Mouse (Mus musculus) limb, embryonic 14.5 days (tissue): ENCODE results near the gene Mtus2. TPM values are rescaled to one million over a fixed set of nuclear protein-coding genes. Genes with fewer than 3 reads are reported as not detected.
"Not testable (repeated sequence)": the region's sequence is repeated elsewhere in the genome, so short reads cannot be mapped to it uniquely, and the experiment has no call there.

Experiments used
- ATAC-seq: fragments of 200-750 bp; cut with Nextera tagmentation; 2 replicates; pipeline ENCODE4 v1.8.0; 2017; ENCODE audit warnings: low read depth, moderate number of reproducible peaks, moderate TSS enrichment; ENCODE audit not compliant: low FRiP score
- DNase-seq: peaks from one replicate; pipeline ENCODE4 v3.0.0-alpha.2; 2015; ENCODE audit warnings: low spot score
- H3K27ac ChIP-seq: fragments of 300-500 bp; sonication (generic); replicated peaks from 2 replicates; pipeline ENCODE4 v1.5.1; 2014; ENCODE audit warnings: low read depth, mild to moderate bottlenecking, low read length, moderate library complexity, mixed read lengths
- H3K27me3 ChIP-seq: fragments of 300-500 bp; sonication (generic); 2 replicates; pipeline ENCODE4 v1.6.1; 2014; ENCODE audit warnings: low read length, mixed read lengths; ENCODE audit not compliant: control insufficient read depth, insufficient read depth
- H3K36me3 ChIP-seq: fragments of 300-500 bp; sonication (generic); 2 replicates; pipeline ENCODE4 v1.6.1; 2014; ENCODE audit warnings: mild to moderate bottlenecking, low read length, moderate library complexity, mixed read lengths; ENCODE audit not compliant: control insufficient read depth, insufficient read depth
- H3K4me1 ChIP-seq: fragments of 300-500 bp; sonication (generic); 2 replicates; pipeline ENCODE4 v1.6.1; 2014; ENCODE audit warnings: antibody characterized with exemption, low read length, mixed read lengths; ENCODE audit not compliant: control insufficient read depth, insufficient read depth
- H3K4me2 ChIP-seq: fragments of 300-500 bp; sonication (generic); replicated peaks from 2 replicates; pipeline ENCODE4 v1.6.1; 2014; ENCODE audit warnings: low read depth, mild to moderate bottlenecking, low read length, moderate library complexity; ENCODE audit not compliant: severe bottlenecking
- H3K4me3 ChIP-seq: fragments of 300-500 bp; sonication (generic); replicated peaks from 2 replicates; pipeline ENCODE4 v1.5.1; 2014; ENCODE audit warnings: low read length
- H3K9ac ChIP-seq: fragments of 300-500 bp; sonication (generic); 2 replicates; pipeline ENCODE4 v1.6.1; 2014; ENCODE audit warnings: mild to moderate bottlenecking, low read depth, low read length, moderate library complexity; ENCODE audit not compliant: severe bottlenecking
- H3K9me3 ChIP-seq: fragments of 300-500 bp; sonication (generic); 2 replicates; pipeline ENCODE4 v1.6.1; 2016; ENCODE audit warnings: low read length; ENCODE audit not compliant: control insufficient read depth
- POLR2A ChIP-seq: fragments of 200-500 bp; IDR thresholded peaks from 2 replicates; pipeline ENCODE4 v1.8.0; 2012; ENCODE audit warnings: inconsistent platforms, mild to moderate bottlenecking, moderate library complexity, borderline replicate concordance; ENCODE audit not compliant: insufficient read depth, insufficient read length; ENCODE audit errors: extremely low read depth
- WGBS: fragments of 180-500 bp; shearing (Covaris S2); extraction: QIAGEN DNeasy Blood & Tissue Kit; methylation state at CpG from one replicate; pipeline ENCODE4 v1.1.7; 2014; 5-methylcytosine and 5-hydroxymethylcytosine counted together
- polyA plus RNA-seq, 2 experiments: library from polyadenylated mRNA; depleted of rRNA in 1 of 2; stranded (reverse) in 1 of 2; unstranded in 1 of 2; fragments of >200 nt; fragmentation: Nextera tagmentation in 1 of 2; extraction: Ambion mirVana in 1 of 2; gene quantifications; 2 replicates each; pipeline versions ENCODE4 v1.2.1 to v1.2.3; 2012 to 2014

The Mtus2 gene
- polyA plus RNA-seq, 2 experiments, result 3.2 to 5.5 TPM

- H3K9ac ChIP-seq, result no peak overlapping the region
- no peaks in the 10 kb centered on the region for H3K4me1 ChIP-seq
- no peaks in the 10 kb centered on the region for H3K9me3 ChIP-seq
- ATAC-seq, result no peak
- TF ChIP-seq POLR2A, result no peak
- no peak overlapping the region for H3K4me3 ChIP-seq
- 64% methylated on average over 4 of the region's 4 CpGs for WGBS
- H3K4me2 ChIP-seq, result no peak overlapping the region
- DNase-seq, result no peak
- H3K27ac ChIP-seq, result no peak overlapping the region
- no peaks in the 10 kb centered on the region for H3K27me3 ChIP-seq
- no peaks in the 10 kb centered on the region for H3K36me3 ChIP-seq
These were observed 218.8 kb downstream of the Mtus2 start for GRCm38 (mm10) chr5:148175742-148176426.

GRCm38 (mm10) chr5:148176539-148176938 lies 219.4 kb downstream of the Mtus2 start:
- not testable (repeated sequence) for H3K36me3 ChIP-seq, ATAC-seq, H3K4me1 ChIP-seq, H3K27ac ChIP-seq, DNase-seq, H3K9ac ChIP-seq, H3K9me3 ChIP-seq, H3K27me3 ChIP-seq, H3K4me2 ChIP-seq, H3K4me3 ChIP-seq
- 87% methylated on average over 8 of the region's 8 CpGs for WGBS

- DNase-seq (no peak), ATAC-seq (no peak)
- H3K9ac ChIP-seq, result no peak overlapping the region
- 70% methylated on average over 7 of the region's 7 CpGs for whole genome bisulfite sequencing
- no peak overlapping the region for H3K4me3 ChIP-seq
- H3K36me3 ChIP-seq, result no peaks in the 10 kb centered on the region
- no peaks in the 10 kb centered on the region for H3K9me3 ChIP-seq
- H3K4me1 ChIP-seq, result no peaks in the 10 kb centered on the region
- no peak overlapping the region for H3K27ac ChIP-seq
- H3K4me2 ChIP-seq, result no peak overlapping the region
- TF ChIP-seq POLR2A, result no peak
- H3K27me3 ChIP-seq, result no peaks in the 10 kb centered on the region
These were observed 222.1 kb downstream of the Mtus2 start for GRCm38 (mm10) chr5:148179231-148179630.

GRCm38 (mm10) chr5:148180590-148181307 lies 223.6 kb downstream of the Mtus2 start:
- H3K36me3 ChIP-seq, result no peaks in the 10 kb centered on the region
- no peaks in the 10 kb centered on the region for H3K27me3 ChIP-seq
- DNase-seq, result peak; percentile 44
- H3K4me2 ChIP-seq, result no peak overlapping the region
- 18% methylated on average over 13 of the region's 13 CpGs for WGBS
- no peaks in the 10 kb centered on the region for H3K4me1 ChIP-seq
- ATAC-seq, result peak; percentile 44; the same call in 1 of the 2 replicates
- TF ChIP-seq POLR2A, result no peak
- no peak overlapping the region for H3K9ac ChIP-seq
- H3K4me3 ChIP-seq, result no peak overlapping the region
- H3K27ac ChIP-seq, result no peak overlapping the region
- peaks cover 4% of the 10 kb centered on the region; the same call in 1 of the 2 replicates for H3K9me3 ChIP-seq

- Histone ChIP-seq H3K4me3 (no peak overlapping the region), H3K4me1 (no peaks in the 10 kb centered on the region), H3K9ac (no peak overlapping the region), H3K36me3 (no peaks in the 10 kb centered on the region), H3K27me3 (no peaks in the 10 kb centered on the region), H3K27ac (no peak overlapping the region), H3K9me3 (peaks cover 8% of the 10 kb centered on the region; the same call in 1 of the 2 replicates), H3K4me2 (no peak overlapping the region)
- ATAC-seq, result no peak
- 11% methylated on average over 4 of the region's 4 CpGs for WGBS
- no peak for TF ChIP-seq POLR2A
- DNase-seq, result no peak
These were observed 224.1 kb downstream of the Mtus2 start for GRCm38 (mm10) chr5:148181308-148181630.
